In genomic region chr11:96466987-96467386, GRCm38 (mm10) we compare ENCODE assay signal across 14 mouse cellular contexts. TPM values are rescaled to one million over a fixed set of nuclear protein-coding genes. Genes with fewer than 3 reads are reported as not detected.
DNase-seq lines count a peak whose midpoint lies in the region; ATAC-seq and TF ChIP-seq lines count a peak whose summit lies in the region.
"Had no signal": no experiment of that assay in that cellular context is flagged by ENCODE, and none has a peak within 500 bp of the region (broad histone marks: within the 10 kb centered on the region; RNA-seq: fewer than 3 reads in every experiment).

No protein-coding gene starts in this region.

- no peaks in the 10 kb centered on the region for H3K27me3 ChIP-seq in G1E (ENCODE audit: insufficient read depth, low read length)

- no peaks in the 10 kb centered on the region for H3K36me3 ChIP-seq in G1E (replicated peaks)
- H3K36me3 ChIP-seq: embryonic facial prominence, embryonic 12.5 days had no signal

- peaks cover 44% of the 10 kb centered on the region for H3K4me1 ChIP-seq in G1E (ENCODE audit: insufficient read depth, low read depth, low read length)

- intact Hi-C loops in left cerebral cortex, postnatal 14 days (cut with DNase I) = no loop called here
- intact Hi-C loops in left cerebral cortex, postnatal 36 days (cut with DNase I) = no loop called here

- DNase-seq in left cerebral cortex, postnatal 14 days (ENCODE audit: low spot score in 2 of 2) = peak; percentile 37 to 38
- no peak for DNase-seq in left cerebral cortex, postnatal 36 days (ENCODE audit: low spot score in 2 of 2)
- DNase-seq in CD4-positive helper T cell, adult 2 months (ENCODE audit: low read depth, low spot score) = peak; percentile 95
- no peak for DNase-seq in G1E (ENCODE audit: low spot score)
- peak; percentile 93 for DNase-seq in naive thymus-derived CD4-positive, alpha-beta T cell, adult 2 months (ENCODE audit: low read depth)
- DNase-seq in testis, postnatal 10 days (ENCODE audit: low spot score) = no peak
- no peak for DNase-seq in kidney, postnatal 14 days
- DNase-seq: heart, postnatal 10 days; kidney, adult 11 months; lung, postnatal 10 days had no signal

- TF ChIP-seq CTCF in G1E (IDR thresholded peaks at IDR 0.05; ENCODE audit: low read depth, low read length) = no peak

- H3K9me3 ChIP-seq in G1E (replicated peaks) = no peaks in the 10 kb centered on the region
- H3K9me3 ChIP-seq: embryonic facial prominence, embryonic 12.5 days had no signal

- ATAC-seq in G1E (ENCODE audit: extremely low read depth, insufficient number of reproducible peaks, low FRiP score, poor library complexity, severe bottlenecking) = peak; percentile 18; the same call in 1 of the 2 replicates
- ATAC-seq in erythroblast, adult 5-6 weeks (replicated peaks; ENCODE audit: low FRiP score, poor library complexity, severe bottlenecking) = no peak

- H3K4me3 ChIP-seq in G1E (ENCODE audit: low read depth, low read length) = no peak overlapping the region
- H3K4me3 ChIP-seq: embryonic facial prominence, embryonic 12.5 days; myocyte had no signal

RNA-seq across cellular contexts. Expression of gene Skap1, which starts 2.6 kb away (rescaled TPM):
- 1 to 10 TPM; 2.2 to 2.4 TPM for total RNA-seq in left cerebral cortex, postnatal 14 days (2021)
- 1 to 10 TPM; 2.5 to 2.7 TPM for total RNA-seq in left cerebral cortex, postnatal 36 days (2021)
- not detected in 2 replicates for total RNA-seq in G1E (2014; fragmentation: Nextera tagmentation)
- total RNA-seq in G1E (2017) = 0.17 and 0.55 TPM in 2 replicates
- polyA plus RNA-seq in G1E (2012) = not detected in 2 replicates
- not detected in 2 replicates for total RNA-seq in erythroblast, adult 5-6 weeks (2015; ENCODE audit: low replicate concordance)
- 2.6 TPM in 1 of 2 replicates, not detected in the other for total RNA-seq in erythroblast, adult 5-6 weeks (2017; ENCODE audit: low replicate concordance)
- total RNA-seq: gastrocnemius, adult 18-20 months had no signal

Comparison
In these comparisons a context has a peak if more than half of its experiments do, and no peak if none do; other contexts are left out.
1. DNase-seq: peak in left cerebral cortex, postnatal 14 days (2 of 2), CD4-positive helper T cell, adult 2 months (single experiment) and naive thymus-derived CD4-positive, alpha-beta T cell, adult 2 months (single experiment); none in left cerebral cortex, postnatal 36 days (0 of 2), G1E (single experiment), testis, postnatal 10 days (single experiment) and kidney, postnatal 14 days (single experiment).